Mouse (Mus musculus) c-Kit-negative CD71-positive TER-119-positive erythroid progenitor cells, embryonic 14.5 days (primary cell): Measurements from ENCODE around the gene Vmn1r48.
"Not testable (repeated sequence)": the region's sequence is repeated elsewhere in the genome, so short reads cannot be mapped to it uniquely, and the experiment has no call there.

ENCODE experiments used
- DNase-seq: peaks from one replicate; pipeline ENCODE4 v3.0.0-alpha.2; 2013; ENCODE audit warnings: low read depth, low spot score

Gene Vmn1r48

DNA sequence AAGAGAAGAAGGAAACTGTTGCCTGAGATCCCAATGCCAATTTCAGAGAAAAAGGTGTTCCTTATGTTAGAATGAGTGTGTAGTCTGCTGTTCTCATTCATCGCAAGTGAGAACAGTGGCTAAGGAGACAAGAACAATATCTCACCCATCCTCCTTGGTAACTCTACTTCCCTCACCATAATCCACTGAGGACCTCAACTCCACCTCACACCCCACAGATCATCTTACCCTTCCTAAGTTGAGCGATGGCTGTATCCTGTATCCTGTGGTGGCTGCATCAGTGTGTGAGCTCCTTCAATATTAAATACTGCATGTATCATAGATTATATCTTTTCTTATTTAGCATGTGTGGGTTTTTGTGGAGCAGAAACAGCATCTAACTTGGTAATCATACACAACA is at the start of gene Vmn1r48:
Vmn1r48 (minus strand) TSS at position 101 of the 400 bp plus-strand sequence.
- not testable (repeated sequence) for DNase-seq

DNA sequence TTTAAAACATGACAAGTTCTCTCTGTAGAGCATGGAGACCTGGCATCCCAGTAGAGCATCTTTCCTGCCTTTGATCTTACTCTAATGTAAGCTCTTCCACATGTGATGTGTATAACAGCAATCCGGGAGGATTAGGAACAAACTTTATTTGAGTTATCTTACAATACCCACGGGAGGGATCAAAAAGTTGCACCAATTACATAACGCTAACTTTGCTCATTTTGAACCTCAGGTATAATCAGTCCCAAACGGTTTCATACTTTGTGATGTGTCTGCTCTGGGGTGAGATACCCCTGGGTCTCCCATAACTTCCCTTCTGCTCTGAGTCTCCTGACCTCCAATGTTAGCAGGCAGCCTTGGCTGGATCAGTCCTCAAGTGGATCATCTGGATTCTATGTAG is 41.8 kb upstream of the Vmn1r48 start, which contains the start of gene Vmn1r49:
Vmn1r49 (minus strand) TSS at position 101 of the 400 bp plus-strand sequence.
- no peak for DNase-seq

DNA sequence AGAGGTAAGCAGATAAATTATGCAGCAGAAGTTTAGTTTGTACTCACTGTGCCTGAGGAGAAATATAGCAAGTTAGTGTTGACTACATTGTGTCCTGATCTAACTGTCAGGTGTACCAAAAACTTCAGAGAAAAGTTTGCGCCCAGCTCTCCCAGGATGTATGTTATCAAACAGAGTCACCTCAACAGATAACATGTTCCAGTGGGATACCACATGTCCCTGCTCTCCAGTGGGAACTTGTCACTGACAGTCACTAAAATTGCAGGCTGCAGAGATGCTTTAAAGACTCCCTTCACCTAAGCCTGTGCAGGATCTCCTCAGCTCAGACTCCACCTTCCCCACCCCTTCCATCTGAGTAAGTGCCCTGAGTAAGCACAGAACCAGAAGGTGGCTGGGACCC is 20.8 kb downstream of the Vmn1r48 start, which contains the start of gene Vmn1r47:
Vmn1r47 (plus strand) TSS at position 301 of the 400 bp plus-strand sequence.
- not testable (repeated sequence) for DNase-seq

DNA sequence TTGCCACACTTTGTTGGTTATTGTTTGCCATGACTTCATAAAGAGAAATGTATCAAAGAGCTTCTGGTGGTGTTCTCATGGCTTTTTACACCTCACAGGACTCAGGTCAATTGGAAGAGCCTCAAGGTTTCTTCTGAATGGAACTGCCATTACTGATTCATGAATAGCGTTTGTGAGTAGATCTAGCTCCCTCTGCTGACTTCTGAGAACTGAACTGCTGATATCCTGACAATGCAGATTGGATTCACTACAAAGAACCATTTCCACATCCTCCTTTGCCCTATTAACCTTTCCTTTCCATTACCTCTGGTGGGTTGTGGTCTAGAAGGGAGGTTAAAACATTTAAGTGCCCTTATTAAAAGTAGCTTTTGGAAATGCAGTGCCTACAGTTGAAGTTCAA is 50.7 kb downstream of the Vmn1r48 start:
- no peak for DNase-seq
